Mouse (Mus musculus) skeletal muscle tissue, adult 2 months (tissue): ENCODE data around the gene Fam208a.
A peak's percentile ranks its signal among the peaks of the same experiment; 100 is the strongest.

ENCODE experiments used
- DNase-seq: peaks from one replicate; pipeline ENCODE4 v3.0.0-alpha.2; 2012; ENCODE audit warnings: low read depth, low spot score

The Fam208a gene

GRCm38 (mm10) chr14:27428573-27428972 lies at the start of gene Fam208a:
Fam208a (plus strand) TSS chr14:27428834.
- DNase-seq = peak; percentile 90

- DNase-seq = no peak
These were observed 49.2 kb upstream of the Fam208a start for GRCm38 (mm10) chr14:27379404-27379803.

- no peak for DNase-seq
These were observed 47.2 kb upstream of the Fam208a start for GRCm38 (mm10) chr14:27381459-27381858.

- DNase-seq = no peak
These were observed 45.3 kb upstream of the Fam208a start for GRCm38 (mm10) chr14:27383321-27383830.

GRCm38 (mm10) chr14:27384143-27384542 lies 44.5 kb upstream of the Fam208a start:
- DNase-seq = no peak

- DNase-seq = no peak
These were observed 40.0 kb upstream of the Fam208a start for GRCm38 (mm10) chr14:27388616-27389015.

- DNase-seq = no peak
These were observed 38.9 kb upstream of the Fam208a start for GRCm38 (mm10) chr14:27389722-27390121.

- DNase-seq = no peak
These were observed 38.0 kb upstream of the Fam208a start for GRCm38 (mm10) chr14:27390663-27391062.

- no peak for DNase-seq
These were observed 36.8 kb upstream of the Fam208a start for GRCm38 (mm10) chr14:27391776-27392308.

- DNase-seq = no peak
These were observed 36.0 kb upstream of the Fam208a start for GRCm38 (mm10) chr14:27392660-27393059.

- DNase-seq = no peak
These were observed 34.8 kb upstream of the Fam208a start for GRCm38 (mm10) chr14:27393806-27394205.

- DNase-seq = no peak
These were observed 32.2 kb upstream of the Fam208a start for GRCm38 (mm10) chr14:27396424-27396823.

GRCm38 (mm10) chr14:27397526-27397925 lies 31.1 kb upstream of the Fam208a start:
- no peak for DNase-seq

GRCm38 (mm10) chr14:27400495-27400894 lies 28.1 kb upstream of the Fam208a start:
- no peak for DNase-seq

GRCm38 (mm10) chr14:27401717-27402278 lies 26.8 kb upstream of the Fam208a start:
- no peak for DNase-seq

- DNase-seq = no peak
These were observed 26.0 kb upstream of the Fam208a start for GRCm38 (mm10) chr14:27402332-27403250.

- DNase-seq = peak; percentile 55
These were observed 23.2 kb upstream of the Fam208a start for GRCm38 (mm10) chr14:27405452-27405851.

- no peak for DNase-seq
These were observed 22.7 kb upstream of the Fam208a start for GRCm38 (mm10) chr14:27405947-27406346.

GRCm38 (mm10) chr14:27408240-27408639 lies 20.4 kb upstream of the Fam208a start:
- no peak for DNase-seq

- no peak for DNase-seq
These were observed 19.0 kb upstream of the Fam208a start for GRCm38 (mm10) chr14:27409662-27410061.

- DNase-seq = no peak
These were observed 17.1 kb upstream of the Fam208a start for GRCm38 (mm10) chr14:27411492-27411891.

- DNase-seq = peak; percentile 25
These were observed 15.9 kb upstream of the Fam208a start for GRCm38 (mm10) chr14:27412699-27413098.
